Mouse (Mus musculus): ENCODE measurements around the gene Gm12886. TPM values are rescaled to one million over a fixed set of nuclear protein-coding genes. Genes with fewer than 3 reads are reported as not detected.

The Gm12886 gene
- total RNA-seq (2014; rRNA removed) (not detected in 2 replicates), polyA plus RNA-seq (2015; fragmentation: Nextera tagmentation; extraction: Ambion mirVana) (not detected in 2 replicates)

DNA sequence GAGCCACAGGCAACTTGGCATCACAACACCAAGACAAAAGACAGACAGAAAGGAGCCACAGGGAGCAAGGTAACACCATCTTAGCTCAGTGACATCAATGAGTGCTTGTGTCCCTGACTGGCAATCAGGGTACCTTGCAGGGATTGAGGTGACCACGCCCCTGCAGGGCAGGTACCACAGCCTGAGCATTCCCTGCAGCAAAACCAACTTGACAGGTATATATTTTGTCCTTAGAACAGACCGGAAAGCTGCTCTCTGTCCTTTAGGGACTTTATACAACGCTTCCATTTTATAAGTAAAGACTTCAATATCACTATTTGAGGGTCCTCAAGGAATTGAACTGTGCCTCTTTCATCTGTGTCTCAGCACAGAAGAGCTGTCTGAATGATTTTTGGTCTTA, at the start of gene Gm12886:
Gene Gm12886, minus strand, starts transcription at position 101 of the 400 bp plus-strand sequence.
- 65% methylated on average over 3 of the region's 3 CpGs for WGBS
- no peak within 1 kb of the TSS for H3K27ac ChIP-seq (ENCODE audit: low read depth, low read length)
- TF ChIP-seq CTCF (IDR thresholded peaks at IDR 0.05; ENCODE audit: low read depth) = no peak
- H3K9me3 ChIP-seq (ENCODE audit: low read length) = peaks cover 14% of the 10 kb centered on the region; the same call in 1 of the 2 replicates
- H3K27me3 ChIP-seq (ENCODE audit: insufficient read depth, low read length) = no peaks in the 10 kb centered on the region
- no peak within 1 kb of the TSS for H3K4me2 ChIP-seq (ENCODE audit: low read depth)
- no peaks in the 10 kb centered on the region for H3K36me3 ChIP-seq (ENCODE audit: insufficient read depth)
- ATAC-seq = no peak
- no peak for DNase-seq
- no peaks in the 10 kb centered on the region for H3K4me1 ChIP-seq (ENCODE audit: insufficient read depth)
- H3K9ac ChIP-seq = no peak within 1 kb of the TSS
- no peak within 1 kb of the TSS for H3K4me3 ChIP-seq (ENCODE audit: low read depth, low read length)

Other genes starting within 250 kb of the Gm12886 start
- 41.0 and 42.9 TPM in 2 replicates for gene Rlf, start 208.0 kb downstream of the Gm12886 start, total RNA-seq (2014; rRNA removed)
- gene Rlf, start 208.0 kb downstream of the Gm12886 start, polyA plus RNA-seq (2015; fragmentation: Nextera tagmentation; extraction: Ambion mirVana) = 9.3 and 17.4 TPM in 2 replicates
- not detected in 2 replicates for gene Gm12888, start 98.2 kb downstream of the Gm12886 start, total RNA-seq (2014; rRNA removed)
- gene Gm12888, start 98.2 kb downstream of the Gm12886 start, polyA plus RNA-seq (2015; fragmentation: Nextera tagmentation; extraction: Ambion mirVana) = not detected in 2 replicates
- not detected in 2 replicates for gene Gm12887, start 199.0 kb upstream of the Gm12886 start, total RNA-seq (2014; rRNA removed)
- gene Gm12887, start 199.0 kb upstream of the Gm12886 start, polyA plus RNA-seq (2015; fragmentation: Nextera tagmentation; extraction: Ambion mirVana) = not detected in 2 replicates